Mouse (Mus musculus) spleen, postnatal 14 days (tissue): ENCODE results near the gene Zfp619.
A peak's percentile ranks its signal among the peaks of the same experiment; 100 is the strongest.
"Not testable (repeated sequence)": the region's sequence is repeated elsewhere in the genome, so short reads cannot be mapped to it uniquely, and the experiment has no call there.

Experiments
- DNase-seq, 2 experiments: peaks; one replicate each; pipeline ENCODE4 v3.0.0; 2021 to 2022; ENCODE audit warnings: low spot score in 2 of 2

Zfp619 gene

GRCm38 (mm10) chr7:39517616-39518177 is at the start of gene Zfp619:
TSS of gene Zfp619 (plus strand) at chr7:39517766.
- DNase-seq = peak; percentile 85 to 89

GRCm38 (mm10) chr7:39479013-39479412 is 38.6 kb upstream of the Zfp619 start:
- no peak for DNase-seq

GRCm38 (mm10) chr7:39484384-39484783 is 33.2 kb upstream of the Zfp619 start:
- DNase-seq = no peak

- no peak for DNase-seq
Observed at GRCm38 (mm10) chr7:39487159-39487853, 30.3 kb upstream of the Zfp619 start.

GRCm38 (mm10) chr7:39487854-39488205 is 29.7 kb upstream of the Zfp619 start:
- no peak for DNase-seq

GRCm38 (mm10) chr7:39494646-39495045 is 22.9 kb upstream of the Zfp619 start:
- DNase-seq = no peak

GRCm38 (mm10) chr7:39504100-39504499 is 13.5 kb upstream of the Zfp619 start:
- no peak for DNase-seq

- DNase-seq = no peak
Observed at GRCm38 (mm10) chr7:39518362-39518761, 796 bp downstream of the Zfp619 start.

- DNase-seq = no peak
Observed at GRCm38 (mm10) chr7:39523703-39524424, 6.3 kb downstream of the Zfp619 start.

- DNase-seq = no peak
Observed at GRCm38 (mm10) chr7:39543151-39543550, 25.6 kb downstream of the Zfp619 start.

- peak; percentile 9 to 20 for DNase-seq
Observed at GRCm38 (mm10) chr7:39544242-39545111, 26.9 kb downstream of the Zfp619 start.

- no peak for DNase-seq
Observed at GRCm38 (mm10) chr7:39545134-39545533, 27.6 kb downstream of the Zfp619 start.

GRCm38 (mm10) chr7:39549336-39549735 is 31.8 kb downstream of the Zfp619 start:
- no peak for DNase-seq

GRCm38 (mm10) chr7:39551976-39552891 is 34.7 kb downstream of the Zfp619 start:
- DNase-seq = peak; percentile 85 to 89

GRCm38 (mm10) chr7:39552993-39553392 is 35.4 kb downstream of the Zfp619 start:
- no peak for DNase-seq

GRCm38 (mm10) chr7:39553871-39554270 is 36.3 kb downstream of the Zfp619 start:
- no peak for DNase-seq

GRCm38 (mm10) chr7:39580066-39580465 is 62.5 kb downstream of the Zfp619 start:
- no peak for DNase-seq

GRCm38 (mm10) chr7:39580601-39581000 is 63.0 kb downstream of the Zfp619 start:
- no peak for DNase-seq

- not testable (repeated sequence) for DNase-seq
Observed at GRCm38 (mm10) chr7:39586834-39587233, 69.3 kb downstream of the Zfp619 start.

GRCm38 (mm10) chr7:39588037-39588436 is 70.5 kb downstream of the Zfp619 start:
- no peak for DNase-seq
